Mouse (Mus musculus): ENCODE results near the gene Rfx4.

DNA sequence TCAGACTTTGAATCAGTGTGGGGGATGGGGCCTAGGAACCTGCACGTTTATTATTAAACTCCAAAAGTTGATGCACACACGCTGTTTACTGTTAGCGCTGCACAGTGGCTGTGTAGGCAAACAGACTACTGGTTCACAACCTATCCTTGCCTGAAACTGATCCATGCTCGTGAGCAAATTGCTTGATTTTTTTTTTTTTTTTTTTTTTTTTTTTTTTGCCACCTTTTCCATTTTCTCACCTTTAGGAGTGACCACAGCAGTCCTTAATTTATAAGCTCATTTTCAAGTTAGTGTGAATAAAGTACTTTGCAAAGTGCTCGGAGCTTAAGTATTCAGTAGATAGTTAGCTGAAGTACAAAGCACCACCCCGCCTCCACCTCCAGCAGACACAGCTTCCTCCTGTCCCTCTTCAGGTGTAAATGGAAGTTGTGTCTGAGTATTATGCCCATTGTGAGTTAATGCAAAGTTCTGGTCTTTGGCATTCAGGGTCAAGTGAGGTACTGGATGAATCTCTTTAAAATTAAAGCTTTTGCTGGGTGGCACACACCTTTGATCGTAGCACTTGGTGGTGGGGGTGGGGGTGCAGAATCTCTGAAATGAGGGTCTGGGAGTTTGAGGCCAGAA is 83.1 kb downstream of the Rfx4 start:
- TF ChIP-seq POLR2A (IDR thresholded peaks at IDR 0.05; ENCODE audit: low read depth, low read length) (no peak), CTCF (IDR thresholded peaks at IDR 0.05; ENCODE audit: borderline replicate concordance, insufficient read depth, low read length) (no peak)

All from embryonic fibroblast, embryonic 13.5 days (primary cell).